Mouse (Mus musculus) embryonic facial prominence, embryonic 13.5 days (tissue): ENCODE measurements around the gene Serinc3. TPM values are rescaled to one million over a fixed set of nuclear protein-coding genes. Genes with fewer than 3 reads are reported as not detected.
A peak's percentile ranks its signal among the peaks of the same experiment; 100 is the strongest.

Experiments
- ATAC-seq: fragments of 200-750 bp; cut with Nextera tagmentation; 2 replicates; pipeline ENCODE4 v1.8.0; 2017; ENCODE audit warnings: low read depth; ENCODE audit not compliant: insufficient number of reproducible peaks, insufficient read depth, low FRiP score, low TSS enrichment
- H3K27ac ChIP-seq: fragments of 300-500 bp; sonication (generic); 2 replicates; pipeline ENCODE4 v1.5.1; 2015; ENCODE audit warnings: moderate library complexity, mild to moderate bottlenecking, inconsistent platforms
- H3K27me3 ChIP-seq: fragments of 300-500 bp; sonication (generic); 2 replicates; pipeline ENCODE4 v1.6.1; 2015; ENCODE audit warnings: mild to moderate bottlenecking, inconsistent platforms
- H3K36me3 ChIP-seq: fragments of 300-500 bp; sonication (generic); 2 replicates; pipeline ENCODE4 v1.6.1; 2015; ENCODE audit warnings: mild to moderate bottlenecking, inconsistent platforms
- H3K4me1 ChIP-seq: fragments of 300-500 bp; sonication (generic); 2 replicates; pipeline ENCODE4 v1.6.1; 2015; ENCODE audit warnings: inconsistent platforms
- H3K4me2 ChIP-seq: fragments of 300-500 bp; sonication (generic); 2 replicates; pipeline ENCODE4 v1.6.1; 2015; ENCODE audit warnings: moderate library complexity, mild to moderate bottlenecking, inconsistent platforms
- H3K4me3 ChIP-seq: fragments of 300-500 bp; sonication (generic); 2 replicates; pipeline ENCODE4 v1.5.1; 2015; ENCODE audit warnings: mild to moderate bottlenecking, inconsistent platforms
- H3K9ac ChIP-seq: fragments of 300-500 bp; sonication (generic); 2 replicates; pipeline ENCODE4 v1.6.1; 2015; ENCODE audit warnings: mild to moderate bottlenecking, inconsistent platforms
- H3K9me3 ChIP-seq: fragments of 300-500 bp; sonication (generic); 2 replicates; pipeline ENCODE4 v1.6.1; 2016; ENCODE audit warnings: inconsistent platforms
- WGBS: fragments of 180-500 bp; shearing (Covaris S2); methylation state at CpG from one replicate; pipeline ENCODE4 v1.1.7; 2015; ENCODE audit warnings: mixed read lengths; 5-methylcytosine and 5-hydroxymethylcytosine counted together
- polyA plus RNA-seq: library from polyadenylated mRNA; unstranded; fragments of >200 nt; fragmentation: Nextera tagmentation; extraction: Ambion mirVana; gene quantifications from 2 replicates; pipeline ENCODE4 v1.2.1, GENCODE M21; 2015

Serinc3 gene
- polyA plus RNA-seq, 1 experiment from 2014 or later, result 26.4 TPM

- Histone ChIP-seq H3K36me3 (no peaks in the 10 kb centered on the region), H3K9ac (no peak overlapping the region), H3K4me3 (no peak overlapping the region), H3K27me3 (no peaks in the 10 kb centered on the region), H3K4me1 (peaks cover 20% of the 10 kb centered on the region), H3K27ac (peak overlapping the region; percentile 57; the same call in 1 of the 2 replicates), H3K9me3 (no peaks in the 10 kb centered on the region), H3K4me2 (no peak overlapping the region)
- no peak for ATAC-seq
- WGBS, result 38% methylated on average over 4 of the region's 4 CpGs
Observed at GRCm38 (mm10) chr2:163685287-163685686, 40.4 kb upstream of the Serinc3 start.

DNA sequence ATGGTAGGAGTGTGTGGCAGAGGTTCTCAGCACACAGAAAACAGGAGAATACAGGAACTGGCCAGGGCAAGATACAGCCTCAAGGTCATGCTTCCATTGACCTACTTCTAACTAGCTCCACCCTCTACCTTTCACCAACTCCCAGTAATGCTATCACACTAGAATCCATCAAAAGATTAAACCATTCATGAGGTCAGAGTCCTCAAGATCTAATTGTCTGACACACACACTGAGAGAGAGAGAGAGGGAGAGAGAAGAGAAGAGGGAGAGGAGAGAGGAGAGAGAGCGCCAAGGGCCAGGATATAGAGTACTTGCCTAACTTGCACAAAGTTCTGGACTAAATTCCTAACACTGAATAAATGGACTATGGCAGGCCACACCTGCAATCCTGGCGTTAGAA, 37.4 kb upstream of the Serinc3 start:
- Histone ChIP-seq H3K27ac (no peak overlapping the region), H3K4me2 (no peak overlapping the region), H3K9me3 (no peaks in the 10 kb centered on the region), H3K9ac (no peak overlapping the region), H3K36me3 (no peaks in the 10 kb centered on the region), H3K4me3 (no peak overlapping the region), H3K27me3 (no peaks in the 10 kb centered on the region), H3K4me1 (peaks cover 20% of the 10 kb centered on the region)
- 89% methylated on average over 2 of the region's 2 CpGs for WGBS
- ATAC-seq, result no peak

DNA sequence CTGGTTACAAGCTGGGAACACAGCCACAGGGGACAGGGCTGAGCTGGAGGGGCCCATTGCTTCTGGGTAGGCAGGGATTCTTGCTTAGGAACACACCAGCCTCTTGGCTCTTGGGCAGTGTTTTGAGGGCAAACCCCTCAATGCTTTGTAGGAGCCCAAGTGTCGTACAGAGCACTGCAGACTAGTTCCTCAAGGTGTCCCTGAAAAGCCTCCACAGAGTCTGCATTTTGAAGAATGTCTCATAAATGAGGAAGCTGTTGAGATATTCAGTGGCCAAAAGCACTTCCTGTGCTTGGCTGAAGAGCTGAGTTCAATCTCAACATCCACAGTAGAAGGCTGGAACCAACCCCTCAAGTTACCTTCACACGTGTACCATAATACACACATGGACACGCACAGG, 31.8 kb upstream of the Serinc3 start:
- H3K27me3 ChIP-seq, result no peaks in the 10 kb centered on the region
- no peak for ATAC-seq
- H3K4me1 ChIP-seq, result peaks cover 32% of the 10 kb centered on the region
- H3K9me3 ChIP-seq, result no peaks in the 10 kb centered on the region
- no peak overlapping the region for H3K27ac ChIP-seq
- H3K9ac ChIP-seq, result no peak overlapping the region
- WGBS, result 94% methylated on average over 3 of the region's 3 CpGs
- H3K36me3 ChIP-seq, result no peaks in the 10 kb centered on the region
- H3K4me2 ChIP-seq, result no peak overlapping the region
- H3K4me3 ChIP-seq, result no peak overlapping the region

GRCm38 (mm10) chr2:163676321-163676720, 31.4 kb upstream of the Serinc3 start:
- peak overlapping the region; percentile 32; the same call in 1 of the 2 replicates for H3K4me2 ChIP-seq
- H3K9ac ChIP-seq, result no peak overlapping the region
- ATAC-seq, result no peak

DNA sequence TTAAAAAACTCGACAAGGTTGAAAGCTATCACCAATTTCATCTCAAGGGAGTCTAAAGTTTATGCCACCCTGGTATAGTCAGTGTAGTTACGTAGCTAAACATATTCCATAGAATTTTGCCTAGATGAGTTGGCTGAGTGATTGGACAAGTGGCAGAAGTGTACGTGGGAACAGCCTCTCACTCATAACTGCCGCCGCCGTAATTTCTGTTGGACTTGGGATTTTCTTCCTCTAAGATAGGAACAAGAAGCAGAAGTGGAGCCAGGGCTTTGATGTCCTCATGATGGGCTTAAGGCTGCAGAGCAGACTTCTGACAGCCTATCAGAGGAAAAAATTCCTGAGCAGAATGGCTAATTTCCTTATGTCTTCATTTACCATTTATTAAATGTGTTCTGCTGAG, 30.7 kb upstream of the Serinc3 start:
- H3K9me3 ChIP-seq, result no peaks in the 10 kb centered on the region
- 42% methylated on average over 6 of the region's 6 CpGs for WGBS
- peak overlapping the region; percentile 80 for H3K27ac ChIP-seq
- H3K4me3 ChIP-seq, result no peak overlapping the region
- no peaks in the 10 kb centered on the region for H3K36me3 ChIP-seq
- no peak for ATAC-seq
- no peak overlapping the region for H3K9ac ChIP-seq
- peak overlapping the region; percentile 32 for H3K4me2 ChIP-seq
- H3K27me3 ChIP-seq, result no peaks in the 10 kb centered on the region
- H3K4me1 ChIP-seq, result peaks cover 32% of the 10 kb centered on the region

More at GRCm38 (mm10) chr2:163676321-163676720, 31.4 kb upstream of the Serinc3 start:
- WGBS, result 89% methylated on average over 4 of the region's 4 CpGs
- Histone ChIP-seq H3K27me3 (no peaks in the 10 kb centered on the region), H3K9me3 (no peaks in the 10 kb centered on the region), H3K4me3 (no peak overlapping the region), H3K27ac (no peak overlapping the region; the same call in 1 of the 2 replicates), H3K4me1 (peaks cover 32% of the 10 kb centered on the region), H3K36me3 (no peaks in the 10 kb centered on the region)

DNA sequence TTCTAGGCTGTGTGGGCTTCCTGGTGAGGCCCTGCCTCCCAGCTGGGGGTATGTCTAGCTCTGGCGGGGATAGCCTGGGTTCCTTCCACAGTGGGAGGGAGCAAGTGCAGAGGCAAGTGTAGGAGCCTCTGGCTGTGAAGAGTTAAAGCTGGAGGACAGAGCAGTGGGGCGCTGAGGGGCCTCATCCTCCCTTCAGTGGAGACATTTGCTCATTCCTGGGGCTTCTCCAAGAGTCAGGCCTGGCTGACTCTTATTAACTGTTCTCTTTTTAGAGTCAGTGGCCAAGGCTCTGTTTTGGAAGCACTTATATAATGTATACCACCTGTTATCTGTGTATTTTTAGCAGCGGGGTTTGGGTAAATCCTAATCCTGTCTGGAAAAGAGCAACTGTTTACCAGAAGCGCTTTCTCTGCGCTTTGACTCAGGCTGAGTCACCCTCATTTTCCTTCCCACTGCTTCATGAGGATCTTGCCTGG, 30.3 kb upstream of the Serinc3 start:
- 13% methylated on average over 5 of the region's 5 CpGs for WGBS
- peaks cover 32% of the 10 kb centered on the region for H3K4me1 ChIP-seq
- H3K27ac ChIP-seq, result peak overlapping the region; percentile 80
- no peak overlapping the region for H3K4me3 ChIP-seq
- H3K9me3 ChIP-seq, result no peaks in the 10 kb centered on the region
- ATAC-seq, result peak; percentile 56
- no peaks in the 10 kb centered on the region for H3K36me3 ChIP-seq
- H3K27me3 ChIP-seq, result no peaks in the 10 kb centered on the region
- peak overlapping the region; percentile 41; the same call in 1 of the 2 replicates for H3K9ac ChIP-seq
- H3K4me2 ChIP-seq, result peak overlapping the region; percentile 32

GRCm38 (mm10) chr2:163674397-163674796, 29.5 kb upstream of the Serinc3 start:
- Histone ChIP-seq H3K27me3 (no peaks in the 10 kb centered on the region), H3K4me2 (no peak overlapping the region), H3K36me3 (no peaks in the 10 kb centered on the region), H3K9ac (peak overlapping the region; percentile 41; the same call in 1 of the 2 replicates), H3K4me3 (no peak overlapping the region), H3K4me1 (peaks cover 32% of the 10 kb centered on the region), H3K9me3 (no peaks in the 10 kb centered on the region), H3K27ac (peak overlapping the region; percentile 80)
- ATAC-seq, result no peak
- WGBS, result 63% methylated on average over 5 of the region's 5 CpGs

- Histone ChIP-seq H3K4me2 (no peak overlapping the region), H3K9me3 (no peaks in the 10 kb centered on the region), H3K4me1 (peaks cover 26% of the 10 kb centered on the region), H3K27ac (no peak overlapping the region), H3K27me3 (no peaks in the 10 kb centered on the region), H3K36me3 (no peaks in the 10 kb centered on the region), H3K9ac (no peak overlapping the region), H3K4me3 (no peak overlapping the region)
- ATAC-seq, result no peak
- WGBS, result 89% methylated on average over 11 of the region's 11 CpGs
Observed at GRCm38 (mm10) chr2:163670872-163671594, 26.1 kb upstream of the Serinc3 start.

DNA sequence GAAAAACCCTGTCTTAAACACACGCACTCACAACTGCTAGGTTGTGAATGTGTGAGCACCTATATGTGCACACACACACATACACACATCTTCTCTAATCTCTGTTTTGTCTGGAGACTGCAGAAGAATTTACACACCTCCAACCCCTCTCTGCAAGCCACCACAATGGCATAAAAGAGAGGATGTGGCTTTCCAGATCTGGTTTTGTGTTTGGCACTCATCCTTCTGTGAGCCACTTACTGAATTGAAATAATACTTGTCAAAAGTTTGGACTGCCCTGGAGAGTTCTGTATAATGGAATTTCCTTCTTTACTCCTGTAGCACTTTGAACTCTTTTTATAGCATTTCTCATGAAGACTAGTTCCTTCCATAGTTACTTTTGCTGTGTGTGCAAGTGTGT, 22.1 kb upstream of the Serinc3 start:
- ATAC-seq, result no peak

GRCm38 (mm10) chr2:163663930-163664329, 19.0 kb upstream of the Serinc3 start:
- no peaks in the 10 kb centered on the region for H3K27me3 ChIP-seq
- H3K4me3 ChIP-seq, result no peak overlapping the region
- H3K4me1 ChIP-seq, result peaks cover 16% of the 10 kb centered on the region
- no peak for ATAC-seq
- H3K9me3 ChIP-seq, result no peaks in the 10 kb centered on the region
- no peak overlapping the region for H3K9ac ChIP-seq
- no peaks in the 10 kb centered on the region for H3K36me3 ChIP-seq
- 62% methylated on average over 3 of the region's 3 CpGs for WGBS
- no peak overlapping the region for H3K4me2 ChIP-seq
- no peak overlapping the region for H3K27ac ChIP-seq

More for the DNA sequence above, 22.1 kb upstream of the Serinc3 start:
- Histone ChIP-seq H3K27me3 (no peaks in the 10 kb centered on the region), H3K27ac (no peak overlapping the region), H3K4me3 (no peak overlapping the region), H3K4me1 (no peaks in the 10 kb centered on the region; the same call in 1 of the 2 replicates), H3K9me3 (no peaks in the 10 kb centered on the region), H3K4me2 (no peak overlapping the region), H3K9ac (no peak overlapping the region), H3K36me3 (no peaks in the 10 kb centered on the region)
- WGBS, result 91% methylated on average over 1 of the region's 1 CpGs

GRCm38 (mm10) chr2:163662698-163663221, 17.8 kb upstream of the Serinc3 start:
- H3K36me3 ChIP-seq, result no peaks in the 10 kb centered on the region
- H3K4me1 ChIP-seq, result peaks cover 17% of the 10 kb centered on the region
- no peaks in the 10 kb centered on the region for H3K27me3 ChIP-seq
- H3K9me3 ChIP-seq, result no peaks in the 10 kb centered on the region
- ATAC-seq, result no peak
- H3K4me2 ChIP-seq, result no peak overlapping the region
- no peak overlapping the region for H3K27ac ChIP-seq
- WGBS, result 55% methylated on average over 2 of the region's 2 CpGs
- no peak overlapping the region for H3K4me3 ChIP-seq
- H3K9ac ChIP-seq, result no peak overlapping the region

DNA sequence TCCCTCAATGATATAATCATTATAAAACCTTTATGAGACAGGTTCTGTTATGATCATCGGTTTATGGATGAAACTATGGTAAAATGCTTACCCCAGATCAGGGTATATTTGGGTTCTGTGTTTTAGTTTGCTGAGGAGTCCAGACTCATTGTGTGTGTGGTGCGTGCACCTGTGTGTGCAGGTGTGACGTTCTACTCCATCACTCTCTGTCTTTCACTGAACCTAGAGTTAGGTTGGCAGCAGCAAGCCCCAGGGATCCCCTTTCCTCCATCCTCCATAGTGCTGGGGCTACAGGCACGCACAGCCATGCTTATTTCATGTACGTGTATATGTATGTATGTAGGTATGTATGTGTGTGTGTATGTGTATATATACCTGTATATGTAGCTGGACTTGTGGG, 17.1 kb upstream of the Serinc3 start:
- Histone ChIP-seq H3K27ac (no peak overlapping the region), H3K27me3 (no peaks in the 10 kb centered on the region), H3K4me2 (no peak overlapping the region), H3K9ac (no peak overlapping the region), H3K4me1 (peaks cover 17% of the 10 kb centered on the region), H3K36me3 (no peaks in the 10 kb centered on the region), H3K9me3 (no peaks in the 10 kb centered on the region), H3K4me3 (no peak overlapping the region)
- 92% methylated on average over 5 of the region's 5 CpGs for WGBS
- no peak for ATAC-seq
